Mouse (Mus musculus) lung, embryonic 14.5 days (tissue): Measurements from ENCODE around the gene Cep78. TPM values are rescaled to one million over a fixed set of nuclear protein-coding genes. Genes with fewer than 3 reads are reported as not detected.

Experiments
- ATAC-seq: fragments of 200-750 bp; cut with Nextera tagmentation; 2 replicates; pipeline ENCODE4 v1.8.0; 2017; ENCODE audit warnings: mild to moderate bottlenecking, moderate TSS enrichment, moderate library complexity; ENCODE audit not compliant: insufficient read depth
- DNase-seq: peaks from one replicate; pipeline ENCODE4 v3.0.0-alpha.2; 2015
- H3K27ac ChIP-seq: fragments of 300-500 bp; sonication (generic); 2 replicates; pipeline ENCODE4 v1.5.1; 2014; ENCODE audit warnings: low read depth, mild to moderate bottlenecking, moderate library complexity
- H3K27me3 ChIP-seq: fragments of 300-500 bp; sonication (generic); 2 replicates; pipeline ENCODE4 v1.6.1; 2014; ENCODE audit warnings: low read length, control low read depth; ENCODE audit not compliant: insufficient read depth
- H3K36me3 ChIP-seq: fragments of 300-500 bp; sonication (generic); 2 replicates; pipeline ENCODE4 v1.6.1; 2014; ENCODE audit warnings: control low read depth; ENCODE audit not compliant: insufficient read depth
- H3K4me1 ChIP-seq: fragments of 300-500 bp; sonication (generic); 2 replicates; pipeline ENCODE4 v1.6.1; 2014; ENCODE audit warnings: antibody characterized with exemption, control low read depth; ENCODE audit not compliant: insufficient read depth
- H3K4me2 ChIP-seq: fragments of 300-500 bp; sonication (generic); 2 replicates; pipeline ENCODE4 v1.6.1; 2014; ENCODE audit warnings: mild to moderate bottlenecking
- H3K4me3 ChIP-seq: fragments of 300-500 bp; sonication (generic); 2 replicates; pipeline ENCODE4 v1.5.1; 2014; ENCODE audit warnings: low read depth, low read length
- H3K9ac ChIP-seq: fragments of 300-500 bp; sonication (generic); 2 replicates; pipeline ENCODE4 v1.6.1; 2014
- H3K9me3 ChIP-seq: fragments of 300-500 bp; sonication (generic); 2 replicates; pipeline ENCODE4 v1.6.1; 2016; ENCODE audit warnings: low read depth, low read length, control low read depth
- CTCF ChIP-seq: IDR thresholded peaks from 2 replicates; pipeline ENCODE4 v1.5.1; 2016; ENCODE audit warnings: antibody characterized with exemption, low read depth
- WGBS: fragments of 180-500 bp; shearing (Covaris S2); extraction: QIAGEN DNeasy Blood & Tissue Kit; methylation state at CpG from one replicate; pipeline ENCODE4 v1.1.7; 2014; 5-methylcytosine and 5-hydroxymethylcytosine counted together
- polyA plus RNA-seq: library from polyadenylated mRNA; unstranded; fragments of >200 nt; fragmentation: Nextera tagmentation; extraction: Ambion mirVana; gene quantifications from 2 replicates; pipeline ENCODE4 v1.2.1, GENCODE M21; 2014

The Cep78 gene
- polyA plus RNA-seq, 1 experiment from 2014 or later = 36.1 TPM

DNA sequence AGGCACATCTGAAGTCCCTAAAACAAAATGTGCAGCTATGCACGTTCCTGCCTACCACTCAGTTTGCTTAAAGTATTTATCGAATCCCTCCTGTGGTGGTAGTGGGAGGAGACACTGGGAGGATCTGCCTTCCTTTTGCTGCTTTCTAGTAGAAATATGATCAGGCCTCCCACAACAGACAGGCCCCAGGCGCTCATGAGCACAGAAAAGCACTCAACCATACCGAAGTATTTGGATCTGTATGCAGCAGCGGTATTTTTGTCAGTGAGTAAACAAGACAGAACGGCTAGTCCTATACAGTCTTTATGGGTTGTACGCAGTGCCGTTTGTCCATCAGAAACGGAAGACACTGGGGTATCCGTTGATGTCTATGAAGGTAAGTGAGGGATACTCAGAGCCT lies 37.4 kb upstream of the Cep78 start:
- 0 out of 2 replicates have a peak, but pooled peaks have one; percentile 28 for ATAC-seq

GRCm38 (mm10) chr19:16016171-16016570 lies 31.4 kb upstream of the Cep78 start:
- H3K4me2 ChIP-seq = no peak overlapping the region
- H3K9ac ChIP-seq = no peak overlapping the region
- TF ChIP-seq CTCF = no peak
- ATAC-seq (no peak), DNase-seq (peak; percentile 27)
- H3K9me3 ChIP-seq = no peaks in the 10 kb centered on the region
- no peaks in the 10 kb centered on the region for H3K27me3 ChIP-seq
- no peak overlapping the region for H3K27ac ChIP-seq
- H3K4me3 ChIP-seq = no peak overlapping the region
- no peaks in the 10 kb centered on the region for H3K4me1 ChIP-seq
- H3K36me3 ChIP-seq = no peaks in the 10 kb centered on the region
- 40% methylated on average over 1 of the region's 1 CpGs for WGBS

More for the DNA sequence above, 37.4 kb upstream of the Cep78 start:
- TF ChIP-seq CTCF = no peak
- WGBS = 49% methylated on average over 10 of the region's 10 CpGs
- Histone ChIP-seq H3K36me3 (no peaks in the 10 kb centered on the region), H3K4me2 (no peak overlapping the region), H3K9me3 (no peaks in the 10 kb centered on the region), H3K4me1 (no peaks in the 10 kb centered on the region), H3K4me3 (no peak overlapping the region), H3K9ac (no peak overlapping the region), H3K27me3 (no peaks in the 10 kb centered on the region), H3K27ac (no peak overlapping the region)
- DNase-seq = peak; percentile 12

- Histone ChIP-seq H3K9me3 (no peaks in the 10 kb centered on the region), H3K4me1 (no peaks in the 10 kb centered on the region), H3K9ac (no peak overlapping the region), H3K4me2 (no peak overlapping the region), H3K4me3 (no peak overlapping the region), H3K36me3 (no peaks in the 10 kb centered on the region), H3K27me3 (no peaks in the 10 kb centered on the region), H3K27ac (no peak overlapping the region)
- 54% methylated on average over 10 of the region's 10 CpGs for WGBS
- TF ChIP-seq CTCF = no peak
- ATAC-seq (no peak), DNase-seq (no peak)
Observed at GRCm38 (mm10) chr19:16015191-16015968, 30.6 kb upstream of the Cep78 start.

DNA sequence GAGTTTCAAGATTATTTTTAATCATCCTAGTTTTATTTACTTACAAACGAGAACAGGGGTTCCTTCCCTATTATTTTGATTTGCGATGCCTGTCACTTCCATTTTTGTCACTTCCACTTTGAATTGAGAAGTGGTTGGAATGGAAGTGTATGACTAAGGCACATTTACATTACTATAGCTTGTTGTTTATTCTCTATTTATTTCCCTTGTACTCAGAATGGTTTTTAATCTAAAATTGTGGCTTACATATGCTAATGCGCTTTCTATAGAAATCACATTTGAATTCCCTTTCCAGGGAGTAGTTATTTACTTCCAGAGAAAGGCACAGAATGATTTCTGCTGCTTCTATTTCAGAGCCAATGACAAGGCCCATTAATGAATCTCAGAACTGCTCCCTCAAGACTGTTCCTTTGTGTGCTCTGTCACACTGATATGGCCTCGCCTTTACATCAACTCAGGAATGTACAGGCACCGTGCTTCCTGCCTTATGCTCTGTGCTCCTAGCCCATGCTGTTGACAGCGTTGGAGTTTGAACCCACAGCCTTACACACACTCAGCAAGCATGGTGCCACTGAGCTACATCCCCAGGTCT lies 25.1 kb upstream of the Cep78 start:
- Histone ChIP-seq H3K4me2 (no peak overlapping the region), H3K27ac (no peak overlapping the region), H3K27me3 (no peaks in the 10 kb centered on the region), H3K4me1 (no peaks in the 10 kb centered on the region), H3K36me3 (no peaks in the 10 kb centered on the region), H3K9me3 (no peaks in the 10 kb centered on the region), H3K9ac (no peak overlapping the region), H3K4me3 (no peak overlapping the region)
- no peak for DNase-seq
- TF ChIP-seq CTCF = no peak
- 69% methylated on average over 6 of the region's 6 CpGs for WGBS
- no peak for ATAC-seq

DNA sequence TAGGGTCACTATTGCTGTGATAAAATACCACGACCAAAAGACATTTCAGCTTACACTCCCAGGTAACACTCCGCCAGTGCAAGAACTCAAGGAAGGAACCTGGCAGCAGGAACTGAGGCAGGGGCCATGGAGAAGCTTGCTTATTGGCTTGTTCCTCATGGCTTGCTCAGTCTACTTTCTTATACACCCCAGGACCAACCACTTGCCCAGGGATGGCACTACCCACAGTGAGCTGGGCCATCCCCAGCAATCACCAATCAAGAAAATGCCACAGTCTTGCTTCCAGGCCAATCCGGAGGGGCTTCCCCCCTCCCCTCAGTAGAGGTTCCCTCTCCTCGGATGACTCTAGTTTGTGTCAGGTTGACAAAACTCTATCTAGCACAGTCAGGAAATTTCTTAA lies 24.3 kb upstream of the Cep78 start:
- DNase-seq (no peak), ATAC-seq (no peak)
- H3K27ac ChIP-seq = no peak overlapping the region
- no peak overlapping the region for H3K4me2 ChIP-seq
- no peaks in the 10 kb centered on the region for H3K4me1 ChIP-seq
- TF ChIP-seq CTCF = no peak
- WGBS = 77% methylated on average over 4 of the region's 4 CpGs
- no peaks in the 10 kb centered on the region for H3K27me3 ChIP-seq
- no peak overlapping the region for H3K4me3 ChIP-seq
- no peak overlapping the region for H3K9ac ChIP-seq
- H3K9me3 ChIP-seq = no peaks in the 10 kb centered on the region
- H3K36me3 ChIP-seq = no peaks in the 10 kb centered on the region

GRCm38 (mm10) chr19:16007131-16007530 lies 22.3 kb upstream of the Cep78 start:
- no peaks in the 10 kb centered on the region for H3K9me3 ChIP-seq
- no peak overlapping the region for H3K4me2 ChIP-seq
- no peak for TF ChIP-seq CTCF
- no peaks in the 10 kb centered on the region for H3K36me3 ChIP-seq
- no peaks in the 10 kb centered on the region for H3K4me1 ChIP-seq
- no peak overlapping the region for H3K4me3 ChIP-seq
- H3K27me3 ChIP-seq = no peaks in the 10 kb centered on the region
- no peak overlapping the region for H3K27ac ChIP-seq
- ATAC-seq (no peak), DNase-seq (no peak)
- 79% methylated on average over 8 of the region's 8 CpGs for WGBS
- H3K9ac ChIP-seq = no peak overlapping the region

DNA sequence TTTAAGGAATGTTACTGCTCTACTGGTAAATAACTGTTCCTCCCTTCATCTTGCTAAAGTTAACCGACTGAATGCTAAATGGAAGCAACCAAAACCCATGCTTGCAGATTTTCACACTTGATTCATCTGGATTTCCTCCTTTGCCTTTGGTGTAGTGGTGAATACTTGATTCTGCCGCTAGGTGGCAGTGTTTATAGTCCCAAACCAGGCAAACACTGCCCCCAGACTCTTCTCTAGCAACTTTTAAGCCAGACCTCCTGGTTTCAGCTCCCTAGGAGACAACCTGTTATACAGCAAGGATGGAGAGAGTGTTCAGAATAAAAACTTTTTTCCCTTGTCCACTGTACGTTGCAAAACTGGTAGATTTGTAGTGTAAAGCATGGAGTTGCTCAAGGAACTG lies 13.4 kb upstream of the Cep78 start:
- H3K36me3 ChIP-seq = no peaks in the 10 kb centered on the region
- 3% methylated on average over 3 of the region's 3 CpGs for WGBS
- TF ChIP-seq CTCF = peak; percentile 86
- no peak overlapping the region for H3K4me3 ChIP-seq
- no peaks in the 10 kb centered on the region for H3K27me3 ChIP-seq
- ATAC-seq = peak; percentile 43; the same call in 1 of the 2 replicates
- no peak overlapping the region for H3K4me2 ChIP-seq
- DNase-seq = peak; percentile 86
- no peaks in the 10 kb centered on the region for H3K9me3 ChIP-seq
- H3K4me1 ChIP-seq = no peaks in the 10 kb centered on the region
- H3K27ac ChIP-seq = no peak overlapping the region
- no peak overlapping the region for H3K9ac ChIP-seq
